Mouse (Mus musculus) spleen, adult 2 months (tissue): ENCODE data around the gene Zfp839.

ENCODE experiments used
- CTCF ChIP-seq: fragments of 200-500 bp; IDR thresholded peaks from 2 replicates; pipeline ENCODE4 v1.5.1; 2011; ENCODE audit warnings: mild to moderate bottlenecking, inconsistent platforms; ENCODE audit not compliant: insufficient read depth, insufficient read length, insufficient replicate concordance; ENCODE audit errors: extremely low read depth
- POLR2A ChIP-seq: fragments of 200-500 bp; IDR thresholded peaks from 2 replicates; pipeline ENCODE4 v1.6.1; 2011; ENCODE audit warnings: low read depth, low read length, inconsistent platforms

DNA sequence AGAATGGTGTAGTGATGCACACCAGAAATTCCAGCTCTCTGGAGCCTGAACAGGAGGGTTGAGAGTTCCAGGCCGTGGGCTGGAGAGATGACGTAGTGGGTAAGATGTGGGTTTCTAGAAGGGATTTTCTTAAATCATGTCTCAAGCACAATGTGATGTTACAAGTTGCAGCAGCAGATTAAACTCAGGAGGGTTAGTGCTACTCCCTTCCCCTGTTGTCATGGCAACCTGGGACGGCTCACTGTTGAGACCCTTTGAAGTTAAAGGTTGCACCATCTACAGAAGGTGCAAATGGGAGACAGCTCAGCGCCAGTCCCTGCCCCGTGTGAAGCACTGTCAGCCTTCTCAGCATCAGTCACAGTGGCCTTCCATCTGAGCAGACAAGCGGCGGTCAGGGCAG lies 11.2 kb downstream of the Zfp839 start:
- TF ChIP-seq CTCF (no peak), POLR2A (no peak)
